Mouse (Mus musculus): ENCODE data around the gene Cacna2d1. TPM values are rescaled to one million over a fixed set of nuclear protein-coding genes. Genes with fewer than 3 reads are reported as not detected.

Cacna2d1 gene
- polyA plus RNA-seq, 1 experiment from 2014 or later = 0.25 TPM

DNA sequence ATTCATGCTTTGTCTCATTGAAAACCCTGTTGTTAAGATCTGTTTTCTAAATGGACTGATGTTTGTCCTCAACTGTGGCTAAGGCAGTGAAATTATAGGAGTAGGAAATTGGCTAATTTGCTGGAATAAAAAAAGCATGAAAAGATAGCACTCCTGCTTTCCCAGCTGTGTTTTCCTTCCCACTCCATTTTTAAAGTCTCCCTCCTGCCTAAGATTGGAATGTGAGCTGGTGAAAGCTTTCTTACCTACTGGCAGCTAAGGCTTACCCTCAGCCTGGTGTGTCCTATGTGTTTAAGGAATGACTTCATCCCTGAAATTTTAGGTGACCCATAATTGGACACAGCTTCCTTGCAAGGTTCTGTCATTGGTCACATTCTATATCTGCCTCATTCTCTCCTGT is 40.2 kb downstream of the Cacna2d1 start:
- TF ChIP-seq CTCF (IDR thresholded peaks at IDR 0.05; ENCODE audit: low read depth) (no peak), EP300 (IDR thresholded peaks at IDR 0.05; ENCODE audit: low read depth) (no peak)
- no peaks in the 10 kb centered on the region for H3K27me3 ChIP-seq (ENCODE audit: insufficient read depth, low read length)
- DNase-seq (no peak), ATAC-seq (no peak)
- H3K4me2 ChIP-seq (ENCODE audit: low read depth, low read length) = no peak overlapping the region
- H3K4me3 ChIP-seq (ENCODE audit: low read depth, low read length) = no peak overlapping the region
- no peaks in the 10 kb centered on the region for H3K9me3 ChIP-seq (ENCODE audit: low read length)
- H3K36me3 ChIP-seq (replicated peaks; ENCODE audit: insufficient read depth, low read length) = no peaks in the 10 kb centered on the region
- no peak overlapping the region for H3K9ac ChIP-seq (replicated peaks)
- no peak overlapping the region for H3K27ac ChIP-seq (ENCODE audit: low read depth)
- H3K4me1 ChIP-seq (ENCODE audit: insufficient read depth) = no peaks in the 10 kb centered on the region

DNA sequence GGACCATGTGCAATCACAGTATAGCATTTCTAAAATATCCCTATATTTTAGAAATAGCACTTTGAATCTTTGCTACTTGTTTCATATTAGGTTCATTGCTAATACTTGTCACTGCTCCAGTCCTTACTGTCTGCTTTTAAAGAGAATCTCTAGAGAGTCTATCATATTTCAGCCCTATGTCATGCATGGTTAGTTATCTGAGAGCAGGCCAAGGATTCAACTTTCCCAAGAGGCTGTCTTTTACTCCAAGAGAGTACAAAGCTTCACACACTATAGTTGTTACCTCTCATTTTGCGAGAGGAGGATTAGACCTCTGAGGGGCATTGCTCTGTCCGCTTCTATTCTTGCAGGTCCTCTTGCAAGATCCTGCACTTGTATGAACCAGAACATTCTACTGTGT is 44.7 kb downstream of the Cacna2d1 start:
- 77% methylated on average over 2 of the region's 2 CpGs for WGBS (ENCODE audit: insufficient replicate concordance)
- Histone ChIP-seq H3K27me3 (ENCODE audit: insufficient read depth, low read length) (no peaks in the 10 kb centered on the region), H3K4me3 (ENCODE audit: low read depth, low read length) (no peak overlapping the region), H3K27ac (ENCODE audit: low read depth) (no peak overlapping the region), H3K36me3 (replicated peaks; ENCODE audit: insufficient read depth, low read length) (no peaks in the 10 kb centered on the region), H3K4me2 (ENCODE audit: low read depth, low read length) (no peak overlapping the region), H3K9ac (replicated peaks) (no peak overlapping the region), H3K4me1 (ENCODE audit: insufficient read depth) (no peaks in the 10 kb centered on the region), H3K9me3 (ENCODE audit: low read length) (no peaks in the 10 kb centered on the region)
- no peak for TF ChIP-seq CTCF (IDR thresholded peaks at IDR 0.05; ENCODE audit: low read depth)
- TF ChIP-seq EP300 (IDR thresholded peaks at IDR 0.05; ENCODE audit: low read depth) = no peak
- no peak for ATAC-seq
- DNase-seq = no peak

DNA sequence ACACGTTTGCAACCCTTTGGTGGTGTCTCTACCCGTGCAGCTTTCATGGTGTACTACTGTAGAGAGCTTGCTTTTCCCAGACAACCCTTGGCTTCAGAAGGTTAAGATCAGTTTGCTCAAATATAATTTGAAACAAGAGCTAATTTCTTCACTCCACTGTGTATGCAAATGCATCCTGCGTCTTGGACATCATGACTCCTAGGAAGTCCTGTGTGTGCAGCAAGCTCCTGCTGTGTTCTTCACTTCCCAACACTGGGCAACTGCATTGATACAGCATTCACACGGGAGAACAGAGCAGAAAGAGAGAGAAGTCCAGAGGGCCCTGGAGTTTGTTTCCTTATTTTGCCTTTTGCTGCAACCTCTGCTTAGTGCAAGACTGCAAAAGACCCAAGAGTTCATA is 48.1 kb downstream of the Cacna2d1 start:
- no peaks in the 10 kb centered on the region for H3K4me1 ChIP-seq (ENCODE audit: insufficient read depth)
- H3K4me3 ChIP-seq (ENCODE audit: low read depth, low read length) = no peak overlapping the region
- H3K27ac ChIP-seq (ENCODE audit: low read depth) = no peak overlapping the region
- TF ChIP-seq EP300 (IDR thresholded peaks at IDR 0.05; ENCODE audit: low read depth) (no peak), CTCF (IDR thresholded peaks at IDR 0.05; ENCODE audit: low read depth) (no peak)
- H3K9ac ChIP-seq (replicated peaks) = no peak overlapping the region
- no peaks in the 10 kb centered on the region for H3K36me3 ChIP-seq (replicated peaks; ENCODE audit: insufficient read depth, low read length)
- ATAC-seq (no peak), DNase-seq (no peak)
- 48% methylated on average over 4 of the region's 4 CpGs for WGBS (ENCODE audit: insufficient replicate concordance)
- H3K27me3 ChIP-seq (ENCODE audit: insufficient read depth, low read length) = no peaks in the 10 kb centered on the region
- no peak overlapping the region for H3K4me2 ChIP-seq (ENCODE audit: low read depth, low read length)
- no peaks in the 10 kb centered on the region for H3K9me3 ChIP-seq (ENCODE audit: low read length)

DNA sequence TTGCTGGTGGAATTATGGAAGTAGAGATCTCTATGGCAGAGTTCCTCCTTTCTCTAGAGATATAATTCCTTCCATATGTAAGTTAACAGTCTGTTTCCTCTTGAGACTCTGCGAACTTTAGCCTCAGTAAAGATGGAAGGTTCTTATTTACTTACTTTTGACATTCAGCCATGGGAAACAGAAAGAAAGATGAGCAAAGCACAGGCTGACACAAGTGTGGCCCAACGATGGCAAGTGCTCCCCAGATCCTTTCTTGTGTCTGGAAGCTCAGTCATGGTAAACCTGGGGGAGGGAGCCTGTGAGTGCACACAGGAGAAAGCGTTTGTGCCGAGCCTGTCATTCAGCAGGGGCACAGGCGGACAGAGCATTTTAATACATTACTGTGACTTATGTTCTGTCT is 48.9 kb downstream of the Cacna2d1 start:
- ATAC-seq = no peak
- 51% methylated on average over 5 of the region's 5 CpGs for WGBS (ENCODE audit: insufficient replicate concordance)

DNA sequence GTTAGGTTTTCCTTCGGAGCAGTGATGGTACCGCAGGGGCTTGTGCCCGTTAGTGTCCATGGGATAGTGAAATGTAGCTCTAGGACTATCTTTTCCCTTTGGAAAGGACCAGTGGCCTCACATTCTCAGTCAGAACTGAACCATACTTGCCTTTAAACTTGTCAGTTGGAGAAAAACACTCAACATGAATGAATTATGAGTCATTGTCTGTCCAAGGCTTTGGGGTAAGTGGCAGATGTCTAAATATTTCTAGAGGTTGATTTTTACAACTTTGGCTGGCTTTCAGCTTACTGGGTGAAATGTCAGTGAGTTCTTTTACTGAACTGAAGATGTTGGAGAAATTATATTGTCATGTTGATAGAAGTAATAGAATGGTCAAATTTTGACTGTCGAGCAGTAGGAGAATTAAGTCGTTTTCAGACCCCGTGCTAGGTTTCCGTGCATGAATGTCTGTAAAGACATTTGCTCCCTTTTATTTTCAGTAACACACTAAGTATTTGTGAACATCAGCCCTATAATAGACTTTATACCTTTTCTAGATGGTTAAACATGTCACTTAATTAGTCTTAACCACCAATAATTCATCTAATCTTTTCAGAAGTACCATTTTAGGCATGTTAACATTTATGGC is 50.9 kb downstream of the Cacna2d1 start:
- DNase-seq (no peak), ATAC-seq (no peak)
- Histone ChIP-seq H3K9ac (replicated peaks) (no peak overlapping the region), H3K4me2 (ENCODE audit: low read depth, low read length) (no peak overlapping the region), H3K4me3 (ENCODE audit: low read depth, low read length) (no peak overlapping the region), H3K4me1 (ENCODE audit: insufficient read depth) (no peaks in the 10 kb centered on the region), H3K27me3 (ENCODE audit: insufficient read depth, low read length) (no peaks in the 10 kb centered on the region), H3K36me3 (replicated peaks; ENCODE audit: insufficient read depth, low read length) (no peaks in the 10 kb centered on the region), H3K27ac (ENCODE audit: low read depth) (no peak overlapping the region), H3K9me3 (ENCODE audit: low read length) (no peaks in the 10 kb centered on the region)
- 84% methylated on average over 7 of the region's 7 CpGs for WGBS (ENCODE audit: insufficient replicate concordance)
- TF ChIP-seq CTCF (IDR thresholded peaks at IDR 0.05; ENCODE audit: low read depth) (no peak), EP300 (IDR thresholded peaks at IDR 0.05; ENCODE audit: low read depth) (no peak)

More for the DNA sequence above, 48.9 kb downstream of the Cacna2d1 start:
- no peaks in the 10 kb centered on the region for H3K27me3 ChIP-seq (ENCODE audit: insufficient read depth, low read length)
- no peaks in the 10 kb centered on the region for H3K36me3 ChIP-seq (replicated peaks; ENCODE audit: insufficient read depth, low read length)
- no peaks in the 10 kb centered on the region for H3K4me1 ChIP-seq (ENCODE audit: insufficient read depth)
- DNase-seq = no peak
- no peak overlapping the region for H3K27ac ChIP-seq (ENCODE audit: low read depth)
- no peaks in the 10 kb centered on the region for H3K9me3 ChIP-seq (ENCODE audit: low read length)
- no peak overlapping the region for H3K4me2 ChIP-seq (ENCODE audit: low read depth, low read length)
- H3K4me3 ChIP-seq (ENCODE audit: low read depth, low read length) = no peak overlapping the region
- H3K9ac ChIP-seq (replicated peaks) = no peak overlapping the region
- no peak for TF ChIP-seq EP300 (IDR thresholded peaks at IDR 0.05; ENCODE audit: low read depth)
- TF ChIP-seq CTCF (IDR thresholded peaks at IDR 0.05; ENCODE audit: low read depth) = no peak

DNA sequence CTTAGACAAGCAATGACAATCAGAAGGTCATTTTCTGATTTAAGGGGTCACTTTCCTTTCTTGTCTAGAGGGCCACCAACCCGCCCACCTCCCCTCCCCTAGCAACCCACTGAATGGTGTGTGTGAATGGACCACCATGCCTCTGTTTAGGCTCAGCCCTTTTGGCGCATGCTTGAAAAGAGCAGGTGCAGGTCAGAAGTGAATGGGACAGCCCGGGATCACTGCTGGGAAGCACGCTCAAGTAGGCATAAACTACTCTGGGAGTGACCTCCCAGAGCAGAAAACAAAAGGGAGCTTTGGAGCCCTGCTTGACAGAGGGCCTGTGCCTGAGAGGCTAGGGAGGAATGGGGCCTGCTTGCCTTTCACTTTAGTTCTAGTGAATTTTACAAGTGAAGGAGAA is 51.4 kb downstream of the Cacna2d1 start:
- WGBS (ENCODE audit: insufficient replicate concordance) = 65% methylated on average over 4 of the region's 4 CpGs
- Histone ChIP-seq H3K27me3 (ENCODE audit: insufficient read depth, low read length) (no peaks in the 10 kb centered on the region), H3K9ac (replicated peaks) (no peak overlapping the region), H3K4me3 (ENCODE audit: low read depth, low read length) (no peak overlapping the region), H3K4me1 (ENCODE audit: insufficient read depth) (no peaks in the 10 kb centered on the region), H3K9me3 (ENCODE audit: low read length) (no peaks in the 10 kb centered on the region), H3K4me2 (ENCODE audit: low read depth, low read length) (no peak overlapping the region), H3K27ac (ENCODE audit: low read depth) (no peak overlapping the region), H3K36me3 (replicated peaks; ENCODE audit: insufficient read depth, low read length) (no peaks in the 10 kb centered on the region)
- no peak for DNase-seq
- ATAC-seq = no peak
- TF ChIP-seq EP300 (IDR thresholded peaks at IDR 0.05; ENCODE audit: low read depth) (no peak), CTCF (IDR thresholded peaks at IDR 0.05; ENCODE audit: low read depth) (no peak)
